21 mouse cellular contexts compared by ENCODE assay signal in genomic region chr1:78322844-78323243, GRCm38 (mm10). TPM values are rescaled to one million over a fixed set of nuclear protein-coding genes. Genes with fewer than 3 reads are reported as not detected.
A peak's percentile ranks its signal among the peaks of the same experiment; 100 is the strongest.
DNase-seq lines count a peak whose midpoint lies in the region; ATAC-seq and TF ChIP-seq lines count a peak whose summit lies in the region.
"Had no signal": no experiment of that assay in that cellular context is flagged by ENCODE, and none has a peak within 500 bp of the region (broad histone marks: within the 10 kb centered on the region; RNA-seq: fewer than 3 reads in every experiment).

No protein-coding gene starts in this region.

- TF ChIP-seq POLR2A in kidney, adult 2 months (IDR thresholded peaks at IDR 0.05; ENCODE audit: low read depth, low read length) = no peak

- H3K4me2 ChIP-seq in kidney, postnatal 0 days (ENCODE audit: low read length) = peak overlapping the region; percentile 28; the same call in 1 of the 2 replicates
- H3K4me2 ChIP-seq in intestine, postnatal 0 days (replicated peaks; ENCODE audit: low read depth) = peak overlapping the region; percentile 46
- H3K4me2 ChIP-seq: embryonic facial prominence, embryonic 15.5 days; heart, embryonic 11.5 days; heart, embryonic 15.5 days had no signal

- H3K9me3 ChIP-seq in kidney, postnatal 0 days (replicated peaks; ENCODE audit: low read length) = no peaks in the 10 kb centered on the region
- no peaks in the 10 kb centered on the region for H3K9me3 ChIP-seq in intestine, postnatal 0 days (ENCODE audit: control insufficient read depth)
- H3K9me3 ChIP-seq: embryonic facial prominence, embryonic 15.5 days; forebrain, embryonic 10.5 days; heart, embryonic 15.5 days had no signal

- H3K4me1 ChIP-seq in kidney, adult 2 months (ENCODE audit: control insufficient read depth, insufficient read depth, low read length) = peaks cover 6% of the 10 kb centered on the region; the same call in 1 of the 2 replicates
- 0 out of 2 replicates have a peak, but pooled peaks cover 6% of the 10 kb centered on the region for H3K4me1 ChIP-seq in kidney, postnatal 0 days (replicated peaks; ENCODE audit: insufficient read depth, low read length)
- no peaks in the 10 kb centered on the region for H3K4me1 ChIP-seq in intestine, postnatal 0 days (replicated peaks; ENCODE audit: control insufficient read depth, insufficient read depth, low read length)
- H3K4me1 ChIP-seq: embryonic facial prominence, embryonic 15.5 days; forebrain, embryonic 10.5 days; heart, embryonic 15.5 days had no signal

- ATAC-seq in kidney, postnatal 0 days (replicated peaks; ENCODE audit: low FRiP score, low read depth) = no peak
- ATAC-seq in intestine, postnatal 0 days = peak; percentile 64
- ATAC-seq: forebrain, embryonic 14.5 days had no signal

- no peak overlapping the region for H3K4me3 ChIP-seq in kidney, adult 2 months (ENCODE audit: insufficient read depth, low read depth, low read length)
- no peak overlapping the region for H3K4me3 ChIP-seq in kidney, postnatal 0 days (replicated peaks; ENCODE audit: low read depth, low read length)
- H3K4me3 ChIP-seq in intestine, postnatal 0 days (ENCODE audit: low read depth, low read length) = no peak overlapping the region
- H3K4me3 ChIP-seq: embryonic facial prominence, embryonic 15.5 days; erythroblast, embryonic 14.5 days; forebrain, embryonic 10.5 days; heart, embryonic 15.5 days had no signal

- TF ChIP-seq CTCF in kidney, adult 2 months (conservative IDR thresholded peaks at IDR 0.05; ENCODE audit: insufficient read depth, insufficient read length, low read depth, low read length) = no peak
- no peak for TF ChIP-seq CTCF in kidney, postnatal 0 days (IDR thresholded peaks at IDR 0.05; ENCODE audit: low read depth)
- no peak for TF ChIP-seq CTCF in intestine, postnatal 0 days (IDR thresholded peaks at IDR 0.05; ENCODE audit: low read depth)

- peak overlapping the region; percentile 65; the same call in 1 of the 2 replicates for H3K27ac ChIP-seq in kidney, adult 2 months (ENCODE audit: insufficient read depth, low read depth, low read length)
- H3K27ac ChIP-seq in kidney, postnatal 0 days = peak overlapping the region; percentile 60
- peak overlapping the region; percentile 42; the same call in 1 of the 2 replicates for H3K27ac ChIP-seq in intestine, postnatal 0 days (ENCODE audit: low read depth, low read length)
- H3K27ac ChIP-seq: embryonic facial prominence, embryonic 15.5 days; forebrain, embryonic 10.5 days; heart, embryonic 15.5 days had no signal

- H3K9ac ChIP-seq in kidney, postnatal 0 days (ENCODE audit: low read depth, low read length) = no peak overlapping the region
- H3K9ac ChIP-seq in intestine, postnatal 0 days (ENCODE audit: low read depth, low read length) = no peak overlapping the region
- H3K9ac ChIP-seq: embryonic facial prominence, embryonic 15.5 days; heart, embryonic 15.5 days had no signal

- H3K36me3 ChIP-seq in kidney, adult 2 months (ENCODE audit: control insufficient read depth, insufficient read depth, low read length) = no peaks in the 10 kb centered on the region
- H3K36me3 ChIP-seq in kidney, postnatal 0 days (ENCODE audit: insufficient read depth, low read length) = no peaks in the 10 kb centered on the region
- no peaks in the 10 kb centered on the region for H3K36me3 ChIP-seq in intestine, postnatal 0 days (ENCODE audit: control insufficient read depth, insufficient read depth)
- H3K36me3 ChIP-seq: embryonic facial prominence, embryonic 15.5 days; forebrain, embryonic 10.5 days; heart, embryonic 15.5 days had no signal

- no peak for DNase-seq in kidney, adult 2 months
- no peak for DNase-seq in kidney, adult 11 months
- DNase-seq in kidney, postnatal 0 days (ENCODE audit: low spot score) = no peak
- no peak for DNase-seq in kidney, adult 18-20 months
- DNase-seq in urinary bladder, postnatal 25 days (ENCODE audit: low spot score) = no peak
- no peak for DNase-seq in ovary, postnatal 36 days (ENCODE audit: low spot score)
- DNase-seq: adrenal gland, postnatal 10 days; cerebellum, adult 11 months; cerebellum, adult 8-10 months; cerebellum, postnatal 14 days; embryo, embryonic 11 days; gastrocnemius, postnatal 36 days; heart, adult 18-20 months; heart, postnatal 14 days had no signal

- H3K27me3 ChIP-seq in kidney, adult 2 months (replicated peaks; ENCODE audit: control insufficient read depth, insufficient read depth, low read length) = no peaks in the 10 kb centered on the region
- no peaks in the 10 kb centered on the region for H3K27me3 ChIP-seq in kidney, postnatal 0 days (ENCODE audit: insufficient read depth, low read length)
- no peaks in the 10 kb centered on the region for H3K27me3 ChIP-seq in intestine, postnatal 0 days (replicated peaks; ENCODE audit: control insufficient read depth, insufficient read depth, low read length)
- H3K27me3 ChIP-seq: embryonic facial prominence, embryonic 15.5 days had no signal

- WGBS in kidney, adult 2 months = 44% methylated on average over 8 of the region's 8 CpGs
- 41% methylated on average over 8 of the region's 8 CpGs for WGBS in kidney, postnatal 0 days
- 36% methylated on average over 8 of the region's 8 CpGs for WGBS in intestine, postnatal 0 days

RNA-seq across cellular contexts. Expression of gene Sgpp2, which starts 12.7 kb away (rescaled TPM):
- polyA plus RNA-seq in kidney, adult 2 months (2012; rRNA removed) = 15.6 and 17.8 TPM in 2 replicates
- polyA plus RNA-seq in kidney, postnatal 0 days (2015; fragmentation: Nextera tagmentation; extraction: Ambion mirVana) = 16.0 and 18.8 TPM in 2 replicates
- polyA plus RNA-seq in intestine, postnatal 0 days (2015; fragmentation: Nextera tagmentation; extraction: Ambion mirVana) = 23.0 and 25.9 TPM in 2 replicates
- polyA plus RNA-seq: erythroblast, embryonic 14.5 days had no signal
